Mouse (Mus musculus) spleen, embryonic (tissue): ENCODE results near the gene Fbxl17.

Experiments used
- CTCF ChIA-PET: fragments of 350-600 bp; sonication (Branson Sonifier 250); formaldehyde crosslinking; loops from one replicate; lab custom pipeline; 2022; lab: Charles Lee

Gene Fbxl17

DNA sequence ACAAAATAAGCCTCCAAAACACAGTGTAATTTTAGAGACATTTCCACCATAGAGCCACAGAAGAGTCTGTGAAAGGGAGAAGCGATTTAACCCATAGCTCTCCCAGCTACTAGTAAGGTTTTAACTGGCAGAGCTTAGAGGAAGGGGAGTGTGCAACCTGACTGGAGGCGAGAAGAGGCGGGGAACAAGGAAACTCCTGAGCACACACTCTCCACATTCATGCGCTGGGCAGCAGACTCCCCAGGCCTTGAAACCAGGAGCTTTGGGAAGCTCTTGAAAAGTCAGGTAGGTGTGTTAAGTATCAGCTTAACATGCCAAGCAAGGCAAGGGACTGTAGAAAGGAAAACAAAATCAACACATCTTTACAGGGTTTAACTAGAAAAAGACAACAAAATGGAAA lies 276.1 kb downstream of the Fbxl17 start:
- CTCF ChIA-PET: no interaction called here

- CTCF ChIA-PET: interaction anchor here (0.7 kb wide), 1 partner anchor 43 kb away, joined by 5 read pairs; no protein-coding TSS in a partner anchor
Measured at GRCm38 (mm10) chr17:63221632-63222031, 278.2 kb downstream of the Fbxl17 start.

DNA sequence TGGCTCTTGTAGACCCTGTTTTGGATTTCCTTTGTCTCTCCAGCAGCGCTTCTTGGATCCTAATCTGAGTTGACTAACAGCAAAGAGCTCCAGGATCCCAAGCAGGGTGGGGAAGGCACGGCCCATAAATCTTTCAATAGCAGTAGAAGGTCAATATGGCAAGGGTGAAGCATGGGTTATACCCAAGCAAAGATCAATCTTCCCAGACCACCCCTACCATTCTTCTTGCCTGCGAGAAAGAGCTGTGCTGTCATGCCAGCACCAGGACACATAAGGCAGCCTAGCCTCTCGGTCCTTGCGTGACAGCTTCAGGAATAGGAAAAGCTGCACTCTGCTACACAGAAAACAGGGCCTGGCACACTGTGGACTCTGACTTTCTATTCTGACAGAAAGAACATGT lies 279.0 kb downstream of the Fbxl17 start:
- CTCF ChIA-PET: no interaction called here

- CTCF ChIA-PET: no interaction called here
Measured at GRCm38 (mm10) chr17:63217016-63217415, 282.8 kb downstream of the Fbxl17 start.

DNA sequence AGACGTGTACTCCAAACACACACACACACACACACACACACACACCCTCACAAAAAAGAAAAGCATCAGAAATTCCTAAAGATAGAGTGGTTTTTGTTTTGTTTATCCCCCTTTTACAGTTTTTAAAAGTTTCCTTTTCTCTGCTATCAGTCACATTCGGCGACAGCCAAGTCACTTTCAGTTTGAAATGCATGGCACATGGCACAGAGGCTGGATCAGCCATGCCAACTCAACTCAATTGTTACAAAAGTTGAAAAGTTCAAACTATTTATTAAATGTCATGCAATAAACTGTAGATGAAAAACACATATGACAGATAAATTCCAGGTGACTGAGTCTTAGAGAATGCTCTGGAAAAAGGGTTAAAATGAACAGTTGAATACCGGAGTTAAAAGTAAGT lies 287.8 kb downstream of the Fbxl17 start:
- CTCF ChIA-PET: no interaction called here

- CTCF ChIA-PET: no interaction called here
Measured at GRCm38 (mm10) chr17:63209151-63209550, 290.7 kb downstream of the Fbxl17 start.

- CTCF ChIA-PET: no interaction called here
Measured at GRCm38 (mm10) chr17:63208346-63208745, 291.5 kb downstream of the Fbxl17 start.

GRCm38 (mm10) chr17:63207714-63208113 lies 292.1 kb downstream of the Fbxl17 start:
- CTCF ChIA-PET: no interaction called here

- CTCF ChIA-PET: interaction anchor here (0.6 kb wide), 1 partner anchor 1460 kb away, joined by 4 read pairs; no protein-coding TSS in a partner anchor
Measured at GRCm38 (mm10) chr17:63205316-63205715, 294.5 kb downstream of the Fbxl17 start.

GRCm38 (mm10) chr17:63203582-63204190 lies 296.1 kb downstream of the Fbxl17 start:
- CTCF ChIA-PET: interaction anchor here (0.6 kb wide), 1 partner anchor 735 kb away, joined by 3 read pairs; no protein-coding TSS in a partner anchor

DNA sequence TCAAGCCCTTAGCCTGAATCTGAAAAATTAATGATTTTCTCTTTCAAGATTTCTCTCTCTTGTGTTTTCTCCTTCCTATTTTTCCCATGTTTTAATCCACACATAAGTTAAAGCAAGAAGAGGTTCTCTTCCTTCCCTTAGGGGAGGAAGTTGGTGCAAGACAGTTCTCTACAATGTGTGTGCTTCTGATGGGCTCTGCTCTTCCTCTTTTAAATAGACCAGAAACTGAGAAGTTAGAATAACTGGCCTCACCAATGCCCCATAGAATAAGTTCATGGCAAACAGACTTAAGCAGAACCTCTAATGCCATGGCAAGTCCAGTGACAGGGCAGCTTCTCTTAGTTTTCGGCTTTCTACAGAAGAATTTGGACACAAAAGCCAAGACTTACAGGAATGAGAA lies 301.1 kb downstream of the Fbxl17 start:
- CTCF ChIA-PET: no interaction called here

- CTCF ChIA-PET: no interaction called here
Measured at GRCm38 (mm10) chr17:63195496-63195895, 304.3 kb downstream of the Fbxl17 start.

DNA sequence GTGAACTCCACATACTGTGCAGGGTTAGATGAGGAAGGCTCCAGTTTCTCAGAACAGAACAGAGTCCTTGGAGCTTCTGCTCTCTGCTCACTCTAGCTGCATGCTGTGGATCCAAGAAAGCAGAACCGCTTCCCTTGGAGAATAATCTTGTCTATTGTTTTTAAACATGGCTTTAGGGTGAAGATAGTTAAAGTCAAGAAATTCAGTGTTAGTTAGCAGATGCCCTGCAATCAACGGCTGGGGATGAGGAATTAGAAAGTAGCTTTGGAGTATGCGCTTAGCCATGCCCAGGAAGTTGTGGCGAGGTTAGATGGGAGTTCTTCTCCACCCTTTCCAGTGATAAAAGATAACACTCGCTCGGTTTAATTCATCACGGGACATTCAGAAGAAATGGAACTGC lies 306.6 kb downstream of the Fbxl17 start:
- CTCF ChIA-PET: no interaction called here

- CTCF ChIA-PET: no interaction called here
Measured at GRCm38 (mm10) chr17:63191345-63191744, 308.5 kb downstream of the Fbxl17 start.

- CTCF ChIA-PET: no interaction called here
Measured at GRCm38 (mm10) chr17:63189274-63189673, 310.5 kb downstream of the Fbxl17 start.

- CTCF ChIA-PET: no interaction called here
Measured at GRCm38 (mm10) chr17:63185531-63185930, 314.3 kb downstream of the Fbxl17 start.

GRCm38 (mm10) chr17:63184844-63185504 lies 314.8 kb downstream of the Fbxl17 start:
- CTCF ChIA-PET: no interaction called here

DNA sequence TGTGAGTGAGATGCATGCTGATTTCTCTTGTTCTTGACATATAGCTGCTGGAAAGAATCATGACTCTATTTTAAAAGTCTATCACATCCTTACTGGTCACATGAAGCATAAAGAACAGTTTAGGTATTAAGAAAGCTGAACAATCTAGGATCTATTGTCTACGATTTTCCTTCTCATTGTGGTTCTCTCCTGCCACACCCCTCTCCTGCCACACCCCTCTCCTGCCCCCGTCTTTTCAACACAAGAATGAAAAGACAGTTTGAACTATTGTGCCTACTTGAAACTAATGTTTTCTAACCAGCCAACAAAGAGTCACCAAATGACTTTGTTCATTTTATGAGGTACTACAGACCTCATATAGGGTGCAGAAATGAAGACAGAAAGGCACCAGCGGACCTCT lies 316.4 kb downstream of the Fbxl17 start:
- CTCF ChIA-PET: no interaction called here

GRCm38 (mm10) chr17:63181661-63182060 lies 318.2 kb downstream of the Fbxl17 start:
- CTCF ChIA-PET: no interaction called here

DNA sequence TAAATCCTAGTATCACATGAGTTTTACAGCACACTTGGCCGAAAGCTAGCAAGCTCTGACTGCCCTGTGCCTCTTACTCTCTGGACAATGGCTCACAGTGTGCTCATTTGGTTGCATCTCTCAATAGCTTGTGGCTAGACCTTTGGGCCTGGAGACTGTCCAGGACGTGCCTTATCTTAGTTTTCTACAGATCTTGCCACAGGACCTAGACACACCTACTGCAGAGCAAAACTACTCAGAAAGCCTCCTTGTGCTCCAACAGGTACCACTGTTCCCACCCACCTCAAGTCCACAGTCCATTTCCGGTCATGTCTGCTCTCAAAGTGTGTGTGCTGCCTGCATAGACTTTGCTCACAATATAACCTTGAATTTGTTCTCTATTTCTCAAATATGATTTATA lies 319.8 kb downstream of the Fbxl17 start:
- CTCF ChIA-PET: no interaction called here

DNA sequence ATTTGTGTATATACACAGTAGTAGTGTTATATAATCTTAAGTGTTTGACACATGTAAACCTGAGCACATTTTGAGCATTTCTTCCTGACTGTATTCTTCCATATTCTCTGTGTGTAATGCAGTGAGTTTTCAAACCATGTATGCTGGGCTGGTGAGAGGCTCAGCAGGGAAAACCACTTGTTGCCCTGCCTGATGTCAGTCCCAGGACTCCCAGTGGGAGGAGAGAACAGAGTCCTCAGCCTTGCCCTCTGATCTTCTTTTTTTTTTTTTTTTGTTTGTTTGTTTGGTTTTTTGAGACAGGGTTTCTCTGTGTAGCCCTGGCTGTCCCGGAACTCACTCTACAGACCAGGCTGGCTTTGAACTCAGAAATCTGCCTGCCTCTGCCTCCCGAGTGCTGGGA lies 321.5 kb downstream of the Fbxl17 start:
- CTCF ChIA-PET: interaction anchor here (0.6 kb wide), 1 partner anchor 43 kb away, joined by 5 read pairs; no protein-coding TSS in a partner anchor

GRCm38 (mm10) chr17:63176411-63176810 lies 323.4 kb downstream of the Fbxl17 start:
- CTCF ChIA-PET: no interaction called here

- CTCF ChIA-PET: no interaction called here
Measured at GRCm38 (mm10) chr17:63172697-63173096, 327.1 kb downstream of the Fbxl17 start.
